Mouse (Mus musculus): ENCODE results near the gene Cacna1b.

The Cacna1b gene

GRCm38 (mm10) chr2:24553962-24554361 lies 209.0 kb downstream of the Cacna1b start:
- peak; percentile 36 for DNase-seq (ENCODE audit: low spot score)
